Mouse (Mus musculus): ENCODE data around the gene D630023F18Rik. TPM values are rescaled to one million over a fixed set of nuclear protein-coding genes. Genes with fewer than 3 reads are reported as not detected.

Gene D630023F18Rik
- polyA plus RNA-seq, 1 experiment: 0.05 TPM

Other genes starting within 250 kb of the D630023F18Rik start
- gene Plekhm3, start 166.4 kb downstream of the D630023F18Rik start, polyA plus RNA-seq (2012; rRNA removed): 2.7 and 4.1 TPM in 2 replicates
- gene Akr1cl, start 90.5 kb downstream of the D630023F18Rik start, polyA plus RNA-seq (2012; rRNA removed): 0.15 and 0.21 TPM in 2 replicates
- not detected in 2 replicates for gene Cryge, start 72.1 kb downstream of the D630023F18Rik start, polyA plus RNA-seq (2012; rRNA removed)
- gene Crygd, start 59.8 kb downstream of the D630023F18Rik start, polyA plus RNA-seq (2012; rRNA removed): not detected in 2 replicates
- not detected in 2 replicates for gene Crygc, start 49.5 kb downstream of the D630023F18Rik start, polyA plus RNA-seq (2012; rRNA removed)
- not detected in 2 replicates for gene Crygb, start 40.9 kb downstream of the D630023F18Rik start, polyA plus RNA-seq (2012; rRNA removed)
- gene Cryga, start 19.8 kb downstream of the D630023F18Rik start, polyA plus RNA-seq (2012; rRNA removed): not detected in 2 replicates
- gene Gm28845, start 3.7 kb downstream of the D630023F18Rik start, polyA plus RNA-seq (2012; rRNA removed): not detected in 2 replicates
- 59.6 and 72.2 TPM in 2 replicates for gene Idh1, start 63.3 kb upstream of the D630023F18Rik start, polyA plus RNA-seq (2012; rRNA removed)
- 2.4 and 6.1 TPM in 2 replicates for gene Pikfyve, start 63.5 kb upstream of the D630023F18Rik start, polyA plus RNA-seq (2012; rRNA removed)
- gene Pth2r, start 158.8 kb upstream of the D630023F18Rik start, polyA plus RNA-seq (2012; rRNA removed): not detected in 2 replicates